Mouse (Mus musculus): ENCODE results near the gene Gde1.

GRCm38 (mm10) chr7:118742278-118742677, 36.7 kb upstream of the Gde1 start:
- no peak for TF ChIP-seq TAL1 (conservative IDR thresholded peaks at IDR 0.05; ENCODE audit: low read depth, low read length)
- TF ChIP-seq POLR2AphosphoS5 (IDR thresholded peaks at IDR 0.05; ENCODE audit: insufficient replicate concordance, low read depth, low read length): no peak
